ENCODE assay signal across 23 mouse cellular contexts in genomic region chr12:111741338-111741737, GRCm38 (mm10). TPM values are rescaled to one million over a fixed set of nuclear protein-coding genes. Genes with fewer than 3 reads are reported as not detected.
DNase-seq lines count a peak whose midpoint lies in the region; ATAC-seq and TF ChIP-seq lines count a peak whose summit lies in the region.
"Had no signal": no experiment of that assay in that cellular context is flagged by ENCODE, and none has a peak within 500 bp of the region (broad histone marks: within the 10 kb centered on the region; RNA-seq: fewer than 3 reads in every experiment).

No protein-coding gene starts in this region.

- no peak for ATAC-seq in embryonic facial prominence, embryonic 14.5 days (ENCODE audit: low read depth)
- no peak for ATAC-seq in hindbrain, embryonic 12.5 days (ENCODE audit: low FRiP score)
- ATAC-seq: activated CD4-positive, CD25-positive, alpha-beta regulatory T cell, adult 4 months; CD4-positive, CD25-positive, alpha-beta regulatory T cell, adult 4 months; forebrain, embryonic 13.5 days; forebrain, embryonic 15.5 days; forebrain, postnatal 0 days; Patski had no signal

- no peaks in the 10 kb centered on the region for H3K9me3 ChIP-seq in embryonic facial prominence, embryonic 14.5 days (ENCODE audit: control insufficient read depth, low read length)
- H3K9me3 ChIP-seq in embryonic facial prominence, embryonic 10.5 days, result no peaks in the 10 kb centered on the region
- H3K9me3 ChIP-seq in CH12.LX (replicated peaks; ENCODE audit: low read length), result no peaks in the 10 kb centered on the region
- no peaks in the 10 kb centered on the region for H3K9me3 ChIP-seq in hindbrain, embryonic 12.5 days (replicated peaks)
- H3K9me3 ChIP-seq: embryonic facial prominence, embryonic 13.5 days; forebrain, embryonic 13.5 days; forebrain, embryonic 15.5 days had no signal

- no peak for TF ChIP-seq RAD21 in CH12.LX (IDR thresholded peaks at IDR 0.05; ENCODE audit: low read depth, low read length)

- TF ChIP-seq POLR2A in CH12.LX (IDR thresholded peaks at IDR 0.05; ENCODE audit: low read depth, low read length), result no peak

- TF ChIP-seq EP300 in CH12.LX (IDR thresholded peaks at IDR 0.05; ENCODE audit: low read length), result peak; percentile 66

- dilution Hi-C loops in CH12.LX (cut with MboI; ENCODE audit: extremely low pct_ligation_motif_present, extremely low pct_unique_long_range_greater_than_20kb, low sequenced_read_pairs), result no loop called here

- no peak for TF ChIP-seq CTCF in CH12.LX (conservative IDR thresholded peaks at IDR 0.05 in 1 of 2, IDR thresholded peaks at IDR 0.05 in 1 of 2; ENCODE audit: low read depth in 2 of 2, low read length in 2 of 2)

- H3K4me1 ChIP-seq in embryonic facial prominence, embryonic 14.5 days (ENCODE audit: control insufficient read depth, insufficient read depth, low read length), result peaks cover 7% of the 10 kb centered on the region
- peaks cover 19% of the 10 kb centered on the region for H3K4me1 ChIP-seq in embryonic facial prominence, embryonic 10.5 days
- peaks cover 37 to 60% of the 10 kb centered on the region in 2 experiments for H3K4me1 ChIP-seq in CH12.LX (ENCODE audit: control insufficient read depth in 1 of 2, insufficient read depth in 2 of 2)
- peaks cover 13% of the 10 kb centered on the region for H3K4me1 ChIP-seq in hindbrain, embryonic 12.5 days

- H3K27me3 ChIP-seq in embryonic facial prominence, embryonic 14.5 days (replicated peaks; ENCODE audit: control insufficient read depth, insufficient read depth, low read length), result no peaks in the 10 kb centered on the region
- no peaks in the 10 kb centered on the region for H3K27me3 ChIP-seq in embryonic facial prominence, embryonic 10.5 days (replicated peaks; ENCODE audit: low read depth, poor library complexity, severe bottlenecking)
- no peaks in the 10 kb centered on the region for H3K27me3 ChIP-seq in CH12.LX (replicated peaks)
- H3K27me3 ChIP-seq in hindbrain, embryonic 12.5 days, result no peaks in the 10 kb centered on the region
- H3K27me3 ChIP-seq: embryonic facial prominence, embryonic 13.5 days; forebrain, embryonic 13.5 days; forebrain, embryonic 15.5 days; Patski had no signal

- 46% methylated on average over 8 of the region's 8 CpGs for WGBS in embryonic facial prominence, embryonic 14.5 days
- WGBS in embryonic facial prominence, embryonic 10.5 days, result 60% methylated on average over 8 of the region's 8 CpGs
- 81% methylated on average over 8 of the region's 8 CpGs for WGBS in hindbrain, embryonic 12.5 days

- no peaks in the 10 kb centered on the region for H3K36me3 ChIP-seq in embryonic facial prominence, embryonic 14.5 days (ENCODE audit: control insufficient read depth, insufficient read depth, low read length)
- H3K36me3 ChIP-seq in embryonic facial prominence, embryonic 10.5 days (replicated peaks), result no peaks in the 10 kb centered on the region
- H3K36me3 ChIP-seq in CH12.LX (replicated peaks in 1 of 2; ENCODE audit: control insufficient read depth in 1 of 2, insufficient read depth in 1 of 2, low read length in 1 of 2), result no peaks in the 10 kb centered on the region
- no peaks in the 10 kb centered on the region for H3K36me3 ChIP-seq in hindbrain, embryonic 12.5 days
- H3K36me3 ChIP-seq: forebrain, embryonic 15.5 days had no signal

- no peak overlapping the region for H3K27ac ChIP-seq in embryonic facial prominence, embryonic 14.5 days (replicated peaks; ENCODE audit: low read depth, low read length)
- H3K27ac ChIP-seq in embryonic facial prominence, embryonic 10.5 days (replicated peaks), result no peak overlapping the region
- no peak overlapping the region for H3K27ac ChIP-seq in CH12.LX (ENCODE audit: insufficient read depth, low read depth)
- no peak overlapping the region for H3K27ac ChIP-seq in hindbrain, embryonic 12.5 days
- H3K27ac ChIP-seq: embryonic facial prominence, embryonic 13.5 days; forebrain, embryonic 13.5 days; forebrain, embryonic 15.5 days had no signal

- H3K9ac ChIP-seq in embryonic facial prominence, embryonic 14.5 days (ENCODE audit: low read depth, low read length), result no peak overlapping the region
- H3K9ac ChIP-seq in CH12.LX (ENCODE audit: insufficient read depth, low read depth), result no peak overlapping the region
- H3K9ac ChIP-seq in hindbrain, embryonic 12.5 days, result no peak overlapping the region
- H3K9ac ChIP-seq: embryonic facial prominence, embryonic 13.5 days; forebrain, embryonic 13.5 days; forebrain, embryonic 15.5 days; forebrain, postnatal 0 days had no signal

- DNase-seq in embryonic facial prominence, embryonic 14.5 days (ENCODE audit: low spot score), result peak; percentile 19
- DNase-seq in embryonic facial prominence, embryonic 10.5 days (ENCODE audit: low spot score), result no peak
- DNase-seq in 3134 (ENCODE audit: extremely low read depth, insufficient read length, low spot score) (peak; percentile 69), 3T3-L1 (ENCODE audit: low read depth, low spot score) (peak; percentile 94), CH12.LX (ENCODE audit: extremely low read depth) (no peak)
- DNase-seq in cerebellum, adult 11 months, result no peak
- DNase-seq in cerebellum, adult 11-12 months, result no peak
- DNase-seq: adrenal gland, adult 8-10 months; adrenal gland, postnatal 14 days; adrenal gland, postnatal 36 days; B cell, adult 2 months; cerebellum, adult 2 months; cerebellum, adult 9-10 months; cerebellum, postnatal 10 days; cerebellum, postnatal 25 days; forebrain, postnatal 0 days had no signal

- H3K4me3 ChIP-seq in embryonic facial prominence, embryonic 14.5 days (ENCODE audit: low read depth, low read length), result no peak overlapping the region
- no peak overlapping the region for H3K4me3 ChIP-seq in embryonic facial prominence, embryonic 10.5 days
- H3K4me3 ChIP-seq in CH12.LX (replicated peaks in 1 of 3; ENCODE audit: low read depth in 2 of 3, low read length in 2 of 3, poor library complexity in 1 of 3), result no peak overlapping the region
- no peak overlapping the region for H3K4me3 ChIP-seq in hindbrain, embryonic 12.5 days
- H3K4me3 ChIP-seq: embryonic facial prominence, embryonic 13.5 days; forebrain, embryonic 13.5 days; forebrain, embryonic 15.5 days had no signal

- no peak overlapping the region for H3K4me2 ChIP-seq in embryonic facial prominence, embryonic 14.5 days (ENCODE audit: low read depth, low read length)
- no peak overlapping the region for H3K4me2 ChIP-seq in CH12.LX (ENCODE audit: insufficient read depth, low read depth, poor library complexity, severe bottlenecking)
- no peak overlapping the region for H3K4me2 ChIP-seq in hindbrain, embryonic 12.5 days (replicated peaks)
- H3K4me2 ChIP-seq: embryonic facial prominence, embryonic 13.5 days; forebrain, embryonic 13.5 days; forebrain, embryonic 15.5 days had no signal

- H3K79me2 ChIP-seq in CH12.LX (replicated peaks; ENCODE audit: control insufficient read depth, extremely low read depth, insufficient read depth, poor library complexity, severe bottlenecking), result no peaks in the 10 kb centered on the region

- in situ Hi-C loops in CH12.LX (cut with MboI; ENCODE audit: low pct_ligation_motif_present, low pct_unique_long_range_greater_than_20kb, low sequenced_read_pairs), result loop anchor here (5.0 to 10.0 kb wide), 2 partner anchors 113 to 211 kb away; no protein-coding TSS in a partner anchor

TF ChIP-seq in CH12.LX, 34 proteins besides CTCF, POLR2A, EP300 and RAD21 (continues in another document):
- TF ChIP-seq ZC3H11A (IDR thresholded peaks at IDR 0.05; ENCODE audit: low read depth, low read length) (no peak), ETS1 (conservative IDR thresholded peaks at IDR 0.05; ENCODE audit: low read depth, low read length) (peak; percentile 65), MAX (IDR thresholded peaks at IDR 0.05; ENCODE audit: low read length) (no peak), SIN3A (IDR thresholded peaks at IDR 0.05; ENCODE audit: low read length) (no peak), ZKSCAN1 (IDR thresholded peaks at IDR 0.05; ENCODE audit: borderline replicate concordance, low read depth, low read length) (no peak), UBTF (IDR thresholded peaks at IDR 0.05; ENCODE audit: low read depth, low read length) (no peak), BHLHE40 (IDR thresholded peaks at IDR 0.05; ENCODE audit: low read depth, low read length) (peak; percentile 22; the same call in 1 of the 2 replicates), POLR2AphosphoS2 (IDR thresholded peaks at IDR 0.05; ENCODE audit: low read depth, low read length) (no peak), ZNF384 (IDR thresholded peaks at IDR 0.05; ENCODE audit: low read depth, low read length) (no peak), MXI1 (IDR thresholded peaks at IDR 0.05; ENCODE audit: low read depth, low read length) (no peak), TBP (conservative IDR thresholded peaks at IDR 0.05; ENCODE audit: low read depth, low read length) (no peak), RCOR1 (conservative IDR thresholded peaks at IDR 0.05; ENCODE audit: low read depth, low read length) (no peak), CHD1 (IDR thresholded peaks at IDR 0.05; ENCODE audit: low read depth, low read length) (no peak), USF2 (conservative IDR thresholded peaks at IDR 0.05; ENCODE audit: low read depth, low read length) (no peak)

RNA-seq across cellular contexts. Expression of gene Klc1, which starts 17.3 kb away (rescaled TPM):
- polyA plus RNA-seq in embryonic facial prominence, embryonic 14.5 days (2014; fragmentation: Nextera tagmentation; extraction: Ambion mirVana), result 128 and 137 TPM in 2 replicates
- 130 and 131 TPM in 2 replicates for polyA plus RNA-seq in embryonic facial prominence, embryonic 10.5 days (2016; fragmentation: Nextera tagmentation; extraction: Ambion mirVana)
- 45.2 and 55.1 TPM in 2 replicates for total RNA-seq in CH12.LX (2012; rRNA removed)
- total RNA-seq in CH12.LX (2014; rRNA removed), result 44.4 and 45.6 TPM in 2 replicates
- polyA plus RNA-seq in CH12.LX (2012; ENCODE audit: insufficient read length, low read depth), result 77.0 and 116 TPM in 2 replicates
- 430 and 446 TPM in 2 replicates for polyA plus RNA-seq in hindbrain, embryonic 12.5 days (2016; fragmentation: Nextera tagmentation; extraction: Ambion mirVana)

RNA-seq across cellular contexts. Expression of gene Apopt1, which starts 28.3 kb away (rescaled TPM):
- polyA plus RNA-seq in embryonic facial prominence, embryonic 14.5 days (2014; fragmentation: Nextera tagmentation; extraction: Ambion mirVana), result 46.6 and 48.0 TPM in 2 replicates
- polyA plus RNA-seq in embryonic facial prominence, embryonic 10.5 days (2016; fragmentation: Nextera tagmentation; extraction: Ambion mirVana), result 56.2 and 56.4 TPM in 2 replicates
- total RNA-seq in CH12.LX (2012; rRNA removed) (38.7 and 43.6 TPM in 2 replicates), CH12.LX (2014; rRNA removed) (35.9 and 36.0 TPM in 2 replicates)
- 49.1 and 49.9 TPM in 2 replicates for polyA plus RNA-seq in CH12.LX (2012; ENCODE audit: insufficient read length, low read depth)
- polyA plus RNA-seq in hindbrain, embryonic 12.5 days (2016; fragmentation: Nextera tagmentation; extraction: Ambion mirVana), result 49.9 and 54.0 TPM in 2 replicates

RNA-seq across cellular contexts. Expression of gene Bag5, which starts 28.3 kb away (rescaled TPM):
- 59.0 and 61.5 TPM in 2 replicates for polyA plus RNA-seq in embryonic facial prominence, embryonic 14.5 days (2014; fragmentation: Nextera tagmentation; extraction: Ambion mirVana)
- 50.2 and 58.0 TPM in 2 replicates for polyA plus RNA-seq in embryonic facial prominence, embryonic 10.5 days (2016; fragmentation: Nextera tagmentation; extraction: Ambion mirVana)
- total RNA-seq in CH12.LX (2012; rRNA removed) (24.1 and 26.9 TPM in 2 replicates), CH12.LX (2014; rRNA removed) (25.6 and 27.9 TPM in 2 replicates)
- 27.9 and 29.2 TPM in 2 replicates for polyA plus RNA-seq in CH12.LX (2012; ENCODE audit: insufficient read length, low read depth)
- 60.4 and 62.3 TPM in 2 replicates for polyA plus RNA-seq in hindbrain, embryonic 12.5 days (2016; fragmentation: Nextera tagmentation; extraction: Ambion mirVana)

Comparison
In these comparisons a context has a peak if more than half of its experiments do, and no peak if none do; other contexts are left out.
1. DNase-seq: peak in embryonic facial prominence, embryonic 14.5 days (single experiment), 3134 (single experiment) and 3T3-L1 (single experiment); none in embryonic facial prominence, embryonic 10.5 days (single experiment), CH12.LX (single experiment), cerebellum, adult 11 months (single experiment) and cerebellum, adult 11-12 months (single experiment).